Mouse (Mus musculus): ENCODE data around the gene Ribc1. TPM values are rescaled to one million over a fixed set of nuclear protein-coding genes. Genes with fewer than 3 reads are reported as not detected.

Ribc1 gene
- polyA plus RNA-seq (2017; shearing (Covaris generic)) = 1.2 TPM

GRCm38 (mm10) chrX:152016151-152017145 is at the start of gene Ribc1, which contains the start of gene Smc1a:
Gene Ribc1, minus strand, starts transcription at chrX:152016295.
Gene Smc1a, plus strand, starts transcription at chrX:152016428.

GRCm38 (mm10) chrX:152001737-152002710 is 14.1 kb downstream of the Ribc1 start, which contains the start of gene Hsd17b10:
Gene Hsd17b10, plus strand, starts transcription at chrX:152001845.

Other genes starting within 250 kb of the Ribc1 start
- gene Huwe1, start 215.5 kb downstream of the Ribc1 start, polyA plus RNA-seq (2017; shearing (Covaris generic)) = 55.9 TPM
- 97.5 TPM for gene Hsd17b10, start 14.4 kb downstream of the Ribc1 start, polyA plus RNA-seq (2017; shearing (Covaris generic))
- gene Smc1a, start 133 bp upstream of the Ribc1 start, polyA plus RNA-seq (2017; shearing (Covaris generic)) = 106 TPM
- gene Iqsec2, start 128.0 kb upstream of the Ribc1 start, polyA plus RNA-seq (2017; shearing (Covaris generic)) = 0.30 TPM
- gene Kdm5c, start 216.7 kb upstream of the Ribc1 start, polyA plus RNA-seq (2017; shearing (Covaris generic)) = 54.8 TPM